Mouse (Mus musculus): ENCODE data around the gene Ddit4.

- TF ChIP-seq ZC3H11A (IDR thresholded peaks at IDR 0.05; ENCODE audit: borderline replicate concordance, low read depth, low read length) (no peak), HCFC1 (IDR thresholded peaks at IDR 0.05; ENCODE audit: borderline replicate concordance, insufficient read depth, low read length) (no peak), ZNF384 (IDR thresholded peaks at IDR 0.05; ENCODE audit: low read depth, low read length) (no peak), MAFK (IDR thresholded peaks at IDR 0.05; ENCODE audit: insufficient read depth, low read depth, low read length) (no peak), CHD2 (IDR thresholded peaks at IDR 0.05; ENCODE audit: low read depth, low read length) (no peak)
Observed at GRCm38 (mm10) chr10:59901986-59902605, 49.5 kb downstream of the Ddit4 start.
